Mouse (Mus musculus): ENCODE data around the gene Gm266. TPM values are rescaled to one million over a fixed set of nuclear protein-coding genes. Genes with fewer than 3 reads are reported as not detected.

Gene Gm266
- 123 and 137 TPM in 2 replicates for polyA plus RNA-seq (2014; fragmentation: Nextera tagmentation; extraction: Ambion mirVana)

GRCm38 (mm10) chr12:111485652-111486306 is at the start of gene Gm266:
Gene Gm266, minus strand, starts transcription at chr12:111485823.
- under 1% methylated on average over 55 of the region's 58 CpGs for WGBS
- H3K36me3 ChIP-seq (ENCODE audit: control insufficient read depth, insufficient read depth, low read length): no peaks in the 10 kb centered on the region
- ATAC-seq (ENCODE audit: low FRiP score, low TSS enrichment): peak; percentile 95
- H3K4me2 ChIP-seq (replicated peaks; ENCODE audit: low read depth, low read length): peak within 1 kb of the TSS; percentile 92
- H3K27me3 ChIP-seq (ENCODE audit: control insufficient read depth, insufficient read depth, low read length): peaks cover 13% of the 10 kb centered on the region; the same call in 1 of the 2 replicates
- no peaks in the 10 kb centered on the region for H3K9me3 ChIP-seq (ENCODE audit: control insufficient read depth, low read length)
- H3K9ac ChIP-seq (ENCODE audit: low read depth, low read length): peak within 1 kb of the TSS; percentile 88
- H3K27ac ChIP-seq (ENCODE audit: low read depth, low read length): peak within 1 kb of the TSS; percentile 98
- H3K4me3 ChIP-seq (ENCODE audit: low read length): peak within 1 kb of the TSS; percentile 60
- H3K4me1 ChIP-seq (ENCODE audit: control insufficient read depth, insufficient read depth, low read length): peaks cover 37% of the 10 kb centered on the region

- 38% methylated on average over 6 of the region's 6 CpGs for WGBS
- Histone ChIP-seq H3K4me1 (ENCODE audit: control insufficient read depth, insufficient read depth, low read length) (peaks cover 34% of the 10 kb centered on the region), H3K36me3 (ENCODE audit: control insufficient read depth, insufficient read depth, low read length) (peaks cover 14% of the 10 kb centered on the region), H3K27ac (ENCODE audit: low read depth, low read length) (no peak overlapping the region), H3K4me2 (replicated peaks; ENCODE audit: low read depth, low read length) (no peak overlapping the region), H3K9ac (ENCODE audit: low read depth, low read length) (no peak overlapping the region), H3K27me3 (ENCODE audit: control insufficient read depth, insufficient read depth, low read length) (no peaks in the 10 kb centered on the region), H3K4me3 (ENCODE audit: low read length) (no peak overlapping the region), H3K9me3 (ENCODE audit: control insufficient read depth, low read length) (no peaks in the 10 kb centered on the region)
- no peak for ATAC-seq (ENCODE audit: low FRiP score, low TSS enrichment)
Measured at GRCm38 (mm10) chr12:111535281-111535680, 49.7 kb upstream of the Gm266 start.

DNA sequence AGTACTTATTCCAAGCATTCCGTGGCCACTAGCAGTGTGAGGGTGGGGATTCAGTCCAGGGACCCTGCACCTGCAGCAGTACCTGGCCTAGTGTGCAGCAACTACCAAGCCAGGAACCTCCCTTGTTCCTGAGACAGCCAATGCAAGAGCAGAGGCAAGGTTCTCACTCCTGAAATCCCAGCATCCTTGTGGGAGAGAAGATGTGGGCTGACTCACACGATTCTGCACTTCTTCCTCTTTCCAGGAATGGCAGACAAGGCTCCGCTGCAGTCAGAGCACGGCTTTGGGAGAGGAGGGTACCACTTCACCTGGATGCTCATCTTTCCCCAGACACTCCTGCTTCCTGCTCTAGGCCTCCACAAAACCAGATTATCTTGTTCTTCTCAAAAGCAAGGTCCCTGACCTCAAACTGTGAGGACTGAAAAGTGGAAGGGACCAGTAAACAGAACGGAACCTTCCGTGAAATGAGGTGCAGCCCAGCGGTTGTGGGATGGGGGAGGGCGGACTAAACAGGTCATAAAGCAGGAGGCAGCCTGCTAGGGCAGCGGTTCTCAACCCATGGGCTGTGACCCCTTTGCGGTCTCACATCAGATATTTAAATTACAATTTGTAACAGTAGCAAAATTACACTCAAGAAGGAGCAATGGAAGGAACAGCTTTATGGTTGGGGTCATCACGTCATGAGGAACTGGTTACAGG is 47.6 kb upstream of the Gm266 start:
- H3K36me3 ChIP-seq (ENCODE audit: control insufficient read depth, insufficient read depth, low read length): no peaks in the 10 kb centered on the region
- H3K27me3 ChIP-seq (ENCODE audit: control insufficient read depth, insufficient read depth, low read length): no peaks in the 10 kb centered on the region
- 32% methylated on average over 11 of the region's 11 CpGs for WGBS
- no peak overlapping the region for H3K4me2 ChIP-seq (replicated peaks; ENCODE audit: low read depth, low read length)
- no peak overlapping the region for H3K9ac ChIP-seq (ENCODE audit: low read depth, low read length)
- H3K27ac ChIP-seq (ENCODE audit: low read depth, low read length): no peak overlapping the region
- H3K4me3 ChIP-seq (ENCODE audit: low read length): no peak overlapping the region
- peaks cover 23% of the 10 kb centered on the region for H3K4me1 ChIP-seq (ENCODE audit: control insufficient read depth, insufficient read depth, low read length)
- no peaks in the 10 kb centered on the region for H3K9me3 ChIP-seq (ENCODE audit: control insufficient read depth, low read length)
- no peak for ATAC-seq (ENCODE audit: low FRiP score, low TSS enrichment)

- Histone ChIP-seq H3K4me3 (ENCODE audit: low read length) (no peak overlapping the region), H3K9me3 (ENCODE audit: control insufficient read depth, low read length) (no peaks in the 10 kb centered on the region), H3K4me2 (replicated peaks; ENCODE audit: low read depth, low read length) (no peak overlapping the region), H3K27ac (ENCODE audit: low read depth, low read length) (no peak overlapping the region), H3K27me3 (ENCODE audit: control insufficient read depth, insufficient read depth, low read length) (no peaks in the 10 kb centered on the region), H3K4me1 (ENCODE audit: control insufficient read depth, insufficient read depth, low read length) (0 out of 2 replicates have a peak, but pooled peaks cover 4% of the 10 kb centered on the region), H3K36me3 (ENCODE audit: control insufficient read depth, insufficient read depth, low read length) (no peaks in the 10 kb centered on the region), H3K9ac (ENCODE audit: low read depth, low read length) (no peak overlapping the region)
- WGBS: 23% methylated on average over 8 of the region's 8 CpGs
- ATAC-seq (ENCODE audit: low FRiP score, low TSS enrichment): no peak
Measured at GRCm38 (mm10) chr12:111529192-111529591, 43.6 kb upstream of the Gm266 start.

GRCm38 (mm10) chr12:111527643-111528281 is 42.1 kb upstream of the Gm266 start:
- no peak overlapping the region for H3K4me3 ChIP-seq (ENCODE audit: low read length)
- H3K9ac ChIP-seq (ENCODE audit: low read depth, low read length): no peak overlapping the region
- ATAC-seq (ENCODE audit: low FRiP score, low TSS enrichment): no peak
- no peak overlapping the region for H3K4me2 ChIP-seq (replicated peaks; ENCODE audit: low read depth, low read length)
- no peaks in the 10 kb centered on the region for H3K36me3 ChIP-seq (ENCODE audit: control insufficient read depth, insufficient read depth, low read length)
- H3K27me3 ChIP-seq (ENCODE audit: control insufficient read depth, insufficient read depth, low read length): no peaks in the 10 kb centered on the region
- no peaks in the 10 kb centered on the region for H3K4me1 ChIP-seq (ENCODE audit: control insufficient read depth, insufficient read depth, low read length)
- H3K27ac ChIP-seq (ENCODE audit: low read depth, low read length): no peak overlapping the region
- WGBS: 66% methylated on average over 8 of the region's 8 CpGs
- H3K9me3 ChIP-seq (ENCODE audit: control insufficient read depth, low read length): peaks cover 3% of the 10 kb centered on the region; the same call in 1 of the 2 replicates

- no peak overlapping the region for H3K9ac ChIP-seq (ENCODE audit: low read depth, low read length)
- WGBS: 82% methylated on average over 3 of the region's 3 CpGs
- H3K36me3 ChIP-seq (ENCODE audit: control insufficient read depth, insufficient read depth, low read length): no peaks in the 10 kb centered on the region
- H3K27ac ChIP-seq (ENCODE audit: low read depth, low read length): no peak overlapping the region
- no peak overlapping the region for H3K4me2 ChIP-seq (replicated peaks; ENCODE audit: low read depth, low read length)
- peaks cover 3% of the 10 kb centered on the region; the same call in 1 of the 2 replicates for H3K9me3 ChIP-seq (ENCODE audit: control insufficient read depth, low read length)
- H3K4me3 ChIP-seq (ENCODE audit: low read length): no peak overlapping the region
- no peaks in the 10 kb centered on the region for H3K4me1 ChIP-seq (ENCODE audit: control insufficient read depth, insufficient read depth, low read length)
- ATAC-seq (ENCODE audit: low FRiP score, low TSS enrichment): no peak
- no peaks in the 10 kb centered on the region for H3K27me3 ChIP-seq (ENCODE audit: control insufficient read depth, insufficient read depth, low read length)
Measured at GRCm38 (mm10) chr12:111524883-111525282, 39.3 kb upstream of the Gm266 start.

- H3K36me3 ChIP-seq (ENCODE audit: control insufficient read depth, insufficient read depth, low read length): no peaks in the 10 kb centered on the region
- H3K9ac ChIP-seq (ENCODE audit: low read depth, low read length): no peak overlapping the region
- H3K4me2 ChIP-seq (replicated peaks; ENCODE audit: low read depth, low read length): no peak overlapping the region
- H3K27ac ChIP-seq (ENCODE audit: low read depth, low read length): no peak overlapping the region
- no peak for ATAC-seq (ENCODE audit: low FRiP score, low TSS enrichment)
- H3K4me1 ChIP-seq (ENCODE audit: control insufficient read depth, insufficient read depth, low read length): no peaks in the 10 kb centered on the region
- no peaks in the 10 kb centered on the region for H3K27me3 ChIP-seq (ENCODE audit: control insufficient read depth, insufficient read depth, low read length)
- 87% methylated on average over 1 of the region's 1 CpGs for WGBS
- no peak overlapping the region for H3K4me3 ChIP-seq (ENCODE audit: low read length)
- H3K9me3 ChIP-seq (ENCODE audit: control insufficient read depth, low read length): peaks cover 3% of the 10 kb centered on the region; the same call in 1 of the 2 replicates
Measured at GRCm38 (mm10) chr12:111524469-111524868, 38.8 kb upstream of the Gm266 start.

- H3K36me3 ChIP-seq (ENCODE audit: control insufficient read depth, insufficient read depth, low read length): no peaks in the 10 kb centered on the region
- 86% methylated on average over 2 of the region's 2 CpGs for WGBS
- peaks cover 3% of the 10 kb centered on the region; the same call in 1 of the 2 replicates for H3K9me3 ChIP-seq (ENCODE audit: control insufficient read depth, low read length)
- H3K4me2 ChIP-seq (replicated peaks; ENCODE audit: low read depth, low read length): no peak overlapping the region
- H3K4me1 ChIP-seq (ENCODE audit: control insufficient read depth, insufficient read depth, low read length): no peaks in the 10 kb centered on the region
- no peak overlapping the region for H3K9ac ChIP-seq (ENCODE audit: low read depth, low read length)
- H3K4me3 ChIP-seq (ENCODE audit: low read length): no peak overlapping the region
- H3K27me3 ChIP-seq (ENCODE audit: control insufficient read depth, insufficient read depth, low read length): no peaks in the 10 kb centered on the region
- no peak for ATAC-seq (ENCODE audit: low FRiP score, low TSS enrichment)
- no peak overlapping the region for H3K27ac ChIP-seq (ENCODE audit: low read depth, low read length)
Measured at GRCm38 (mm10) chr12:111520994-111521393, 35.4 kb upstream of the Gm266 start.

DNA sequence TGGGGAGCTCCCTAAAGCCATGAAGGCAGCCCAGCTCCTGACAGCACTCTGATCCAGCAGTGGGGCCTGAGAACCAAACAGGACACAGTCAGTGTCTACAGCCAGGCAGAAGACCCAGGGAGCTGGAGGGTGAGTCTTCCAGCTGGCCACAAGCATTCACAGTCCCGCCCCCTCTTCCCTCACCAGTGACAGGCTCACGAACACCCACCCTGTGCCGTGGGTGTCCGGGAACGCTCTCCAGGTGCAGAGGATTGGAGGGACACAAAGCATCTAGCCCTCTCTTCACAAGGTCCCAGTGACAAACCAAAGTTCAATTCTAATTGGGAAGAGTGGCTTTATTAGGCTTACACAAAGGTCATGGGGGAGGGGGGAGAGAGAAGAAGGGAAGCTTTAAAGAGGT is 34.2 kb upstream of the Gm266 start:
- no peak for ATAC-seq (ENCODE audit: low FRiP score, low TSS enrichment)
- Histone ChIP-seq H3K9me3 (ENCODE audit: control insufficient read depth, low read length) (peaks cover 3% of the 10 kb centered on the region; the same call in 1 of the 2 replicates), H3K27ac (ENCODE audit: low read depth, low read length) (no peak overlapping the region), H3K4me3 (ENCODE audit: low read length) (no peak overlapping the region), H3K27me3 (ENCODE audit: control insufficient read depth, insufficient read depth, low read length) (no peaks in the 10 kb centered on the region), H3K9ac (ENCODE audit: low read depth, low read length) (no peak overlapping the region), H3K4me1 (ENCODE audit: control insufficient read depth, insufficient read depth, low read length) (no peaks in the 10 kb centered on the region), H3K36me3 (ENCODE audit: control insufficient read depth, insufficient read depth, low read length) (no peaks in the 10 kb centered on the region), H3K4me2 (replicated peaks; ENCODE audit: low read depth, low read length) (no peak overlapping the region)
- 76% methylated on average over 5 of the region's 5 CpGs for WGBS

Data from kidney, embryonic 14.5 days (tissue).